Mouse (Mus musculus): ENCODE measurements at regions not wholly inside any gene's neighbourhood (a gene's known extent, or its start where the extent isn't known, plus 50 kb on each side); places are given as distances from the start of the nearest gene placed in this dataset.
A peak's percentile ranks its signal among the peaks of the same experiment; 100 is the strongest.

GRCm38 (mm10) chr1:119265192-119265891, 156.7 kb downstream of the Inhbb start:
- DNase-seq: no peak
- intact Hi-C loops (cut with DNase I): no loop called here

GRCm38 (mm10) chr1:119259455-119259854, 162.6 kb downstream of the Inhbb start:
- intact Hi-C loops (cut with DNase I): loop anchor here (5.0 to 10.0 kb wide), 2 partner anchors 165 to 167 kb away; partner anchors contain the start of gene Inhbb
- DNase-seq: no peak

- intact Hi-C loops (cut with DNase I): loop anchor here (5.0 to 10.0 kb wide), 2 partner anchors 164 to 168 kb away; partner anchors contain the start of gene Inhbb
- DNase-seq: peak; percentile 51 to 59
Measured at GRCm38 (mm10) chr1:119256769-119257168, 165.3 kb downstream of the Inhbb start.

GRCm38 (mm10) chr1:119256097-119256473, 166.0 kb downstream of the Inhbb start:
- no peak for DNase-seq
- intact Hi-C loops (cut with DNase I): loop anchor here (5.0 to 10.0 kb wide), 2 partner anchors 164 to 169 kb away; partner anchors contain the start of gene Inhbb

GRCm38 (mm10) chr1:119255386-119256096, 166.5 kb downstream of the Inhbb start:
- DNase-seq: no peak
- intact Hi-C loops (cut with DNase I): loop anchor here (5.0 to 10.0 kb wide), 2 partner anchors 163 to 169 kb away; partner anchors contain the start of gene Inhbb

- intact Hi-C loops (cut with DNase I): loop anchor here (5.0 to 10.0 kb wide), 2 partner anchors 163 to 170 kb away; partner anchors contain the start of gene Inhbb
- DNase-seq: no peak
Measured at GRCm38 (mm10) chr1:119254928-119255327, 167.1 kb downstream of the Inhbb start.

- peak; percentile 39 to 58 for DNase-seq
- intact Hi-C loops (cut with DNase I): loop anchor here (10.0 kb wide), 1 partner anchor 171 kb away; the partner anchor contains the start of gene Inhbb
Measured at GRCm38 (mm10) chr1:119253371-119253851, 168.6 kb downstream of the Inhbb start.

- no peak for DNase-seq
- intact Hi-C loops (cut with DNase I): loop anchor here (10.0 kb wide), 1 partner anchor 172 kb away; the partner anchor contains the start of gene Inhbb
Measured at GRCm38 (mm10) chr1:119252403-119252802, 169.6 kb downstream of the Inhbb start.

GRCm38 (mm10) chr1:119251741-119252140, 170.3 kb downstream of the Inhbb start:
- no peak for DNase-seq
- intact Hi-C loops (cut with DNase I): loop anchor here (10.0 kb wide), 1 partner anchor 173 kb away; the partner anchor contains the start of gene Inhbb

GRCm38 (mm10) chr1:119248776-119249495, 173.1 kb downstream of the Inhbb start:
- intact Hi-C loops (cut with DNase I): no loop called here
- DNase-seq: no peak

- no peak for DNase-seq
- intact Hi-C loops (cut with DNase I): no loop called here
Measured at GRCm38 (mm10) chr1:119247117-119247516, 174.9 kb downstream of the Inhbb start.

GRCm38 (mm10) chr1:119238463-119238862, 183.6 kb downstream of the Inhbb start:
- DNase-seq: no peak
- intact Hi-C loops (cut with DNase I): no loop called here

GRCm38 (mm10) chr1:119236787-119237186, 183.4 kb upstream of the Gli2 start:
- no peak for DNase-seq

GRCm38 (mm10) chr1:119234449-119234848, 181.0 kb upstream of the Gli2 start:
- intact Hi-C loops (cut with DNase I): no loop called here
- DNase-seq: peak; percentile 58 to 60

More at GRCm38 (mm10) chr1:119236787-119237186, 183.4 kb upstream of the Gli2 start:
- intact Hi-C loops (cut with DNase I): no loop called here

GRCm38 (mm10) chr1:119226996-119227395, 173.6 kb upstream of the Gli2 start:
- intact Hi-C loops (cut with DNase I): no loop called here
- DNase-seq: no peak

- DNase-seq: peak; percentile 37 to 65
- intact Hi-C loops (cut with DNase I): no loop called here
Measured at GRCm38 (mm10) chr1:119223876-119224275, 170.5 kb upstream of the Gli2 start.

GRCm38 (mm10) chr1:119221901-119222300, 168.5 kb upstream of the Gli2 start:
- no peak for DNase-seq
- intact Hi-C loops (cut with DNase I): no loop called here

- intact Hi-C loops (cut with DNase I): no loop called here
- no peak for DNase-seq
Measured at GRCm38 (mm10) chr1:119221012-119221411, 167.6 kb upstream of the Gli2 start.

GRCm38 (mm10) chr1:119219817-119220216, 166.4 kb upstream of the Gli2 start:
- intact Hi-C loops (cut with DNase I): no loop called here
- no peak for DNase-seq

GRCm38 (mm10) chr1:119217387-119217786, 164.0 kb upstream of the Gli2 start:
- intact Hi-C loops (cut with DNase I): no loop called here
- no peak for DNase-seq

Measured in heart, postnatal 14 days (tissue).